In the genomic region with DNA sequence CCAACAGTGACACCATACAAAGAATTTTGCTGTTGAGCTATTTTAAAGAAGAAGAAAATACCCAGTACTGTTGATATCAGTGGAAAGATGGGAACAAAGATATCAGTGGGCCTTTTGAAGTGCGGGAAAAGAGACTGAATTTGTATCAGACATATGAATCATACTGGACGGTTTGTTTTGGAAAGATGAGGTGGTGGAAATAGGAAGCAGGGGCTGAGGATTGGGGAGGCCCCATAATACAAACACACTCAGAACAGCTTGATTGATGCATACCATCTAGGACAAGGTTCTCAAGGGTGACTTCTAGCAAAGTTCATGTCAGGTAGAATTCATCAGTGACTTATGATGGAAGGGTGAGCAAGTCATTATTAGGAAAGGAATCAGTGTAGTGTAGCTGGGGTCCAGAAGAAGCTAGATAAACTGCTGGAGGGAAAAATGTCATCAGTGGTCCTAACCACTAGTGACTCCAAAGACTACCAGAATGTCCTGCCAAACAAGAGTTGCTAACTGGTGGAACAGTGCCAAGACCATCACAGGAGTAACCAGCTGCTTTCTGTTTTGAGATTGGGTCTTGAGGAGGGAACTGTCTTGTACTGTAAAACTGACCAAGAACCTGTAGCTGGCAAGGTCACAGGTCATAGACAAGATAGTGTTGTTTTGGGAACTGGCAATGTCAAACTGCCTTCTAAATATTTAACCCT, we compare ENCODE assay signal across 21 mouse cellular contexts.
"Had no signal": no experiment of that assay in that cellular context is flagged by ENCODE, and none has a peak within 500 bp of the region (broad histone marks: within the 10 kb centered on the region; RNA-seq: fewer than 3 reads in every experiment).

No protein-coding gene starts in this region.

- H3K36me3 ChIP-seq: limb, embryonic 10.5 days; limb, embryonic 13.5 days; liver, embryonic 12.5 days; liver, embryonic 15.5 days; midbrain, embryonic 12.5 days; midbrain, embryonic 15.5 days; neural tube, embryonic 12.5 days; neural tube, embryonic 15.5 days had no signal

- H3K27ac ChIP-seq: limb, embryonic 10.5 days; limb, embryonic 13.5 days; liver, embryonic 12.5 days; liver, embryonic 15.5 days; macrophage; midbrain, embryonic 12.5 days; midbrain, embryonic 15.5 days; neural tube, embryonic 12.5 days; neural tube, embryonic 15.5 days; stomach, postnatal 0 days had no signal

- H3K4me3 ChIP-seq: limb, embryonic 10.5 days; limb, embryonic 13.5 days; liver, embryonic 12.5 days; liver, embryonic 15.5 days; midbrain, embryonic 12.5 days; midbrain, embryonic 15.5 days; neural tube, embryonic 12.5 days; neural tube, embryonic 15.5 days had no signal

- H3K4me1 ChIP-seq: limb, embryonic 10.5 days; limb, embryonic 13.5 days; liver, embryonic 12.5 days; liver, embryonic 15.5 days; midbrain, embryonic 12.5 days; midbrain, embryonic 15.5 days; neural tube, embryonic 12.5 days; neural tube, embryonic 15.5 days had no signal

- H3K9me3 ChIP-seq: limb, embryonic 10.5 days; limb, embryonic 13.5 days; liver, embryonic 12.5 days; liver, embryonic 15.5 days; midbrain, embryonic 12.5 days; midbrain, embryonic 15.5 days; neural tube, embryonic 12.5 days; neural tube, embryonic 15.5 days had no signal

- ATAC-seq: inflammation-experienced regulatory T-cells, adult 6 months; intestine, embryonic 16.5 days; liver, embryonic 12.5 days; midbrain, embryonic 15.5 days had no signal

- H3K27me3 ChIP-seq: limb, embryonic 13.5 days; liver, embryonic 12.5 days; liver, embryonic 15.5 days; midbrain, embryonic 12.5 days; midbrain, embryonic 15.5 days; neural tube, embryonic 12.5 days; neural tube, embryonic 15.5 days had no signal

- H3K4me2 ChIP-seq: limb, embryonic 13.5 days; liver, embryonic 12.5 days; liver, embryonic 15.5 days; midbrain, embryonic 12.5 days; midbrain, embryonic 15.5 days; neural tube, embryonic 12.5 days; neural tube, embryonic 15.5 days had no signal

- H3K9ac ChIP-seq: limb, embryonic 13.5 days; liver, embryonic 12.5 days; liver, embryonic 15.5 days; midbrain, embryonic 12.5 days; midbrain, embryonic 15.5 days; neural tube, embryonic 12.5 days; neural tube, embryonic 15.5 days had no signal

- DNase-seq: kidney, adult 18-20 months; kidney, adult 9 months; kidney, postnatal 25 days; liver; right cerebral cortex, adult 18-20 months; right cerebral cortex, postnatal 14 days; right cerebral cortex, postnatal 4 days; thymus, adult 2 months; thymus, postnatal 14 days had no signal
